Mouse (Mus musculus): Measurements from ENCODE around the gene Dab1.

The Dab1 gene

DNA sequence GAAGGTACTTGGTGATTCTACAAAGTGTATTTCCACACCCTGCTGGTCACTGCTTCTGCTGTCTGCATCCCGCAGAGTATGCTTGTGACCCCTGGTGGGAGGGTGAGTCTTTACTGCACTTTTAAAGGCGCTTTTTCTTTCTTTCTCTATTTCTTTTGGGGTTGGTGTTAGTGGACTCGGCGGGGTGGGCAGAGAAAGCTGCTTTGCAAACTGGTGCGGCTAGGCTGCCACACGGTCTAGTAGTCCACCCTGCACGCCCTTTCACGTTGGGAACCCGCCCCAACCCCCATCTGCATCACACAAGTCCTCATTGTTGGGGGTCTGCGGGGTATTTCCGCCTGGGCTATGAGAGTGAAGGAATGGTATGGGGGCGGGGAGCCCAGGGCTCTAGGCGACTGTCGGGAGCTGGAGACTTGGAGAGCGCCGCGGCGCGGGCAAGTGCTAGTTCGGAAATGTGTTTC lies 749.4 kb downstream of the Dab1 start:
- DNase-seq (ENCODE audit: low spot score in 2 of 2), result peak; percentile 69

- DNase-seq (ENCODE audit: low spot score in 2 of 2), result no peak
Observed at GRCm38 (mm10) chr4:104369091-104369490, 749.9 kb downstream of the Dab1 start.

DNA sequence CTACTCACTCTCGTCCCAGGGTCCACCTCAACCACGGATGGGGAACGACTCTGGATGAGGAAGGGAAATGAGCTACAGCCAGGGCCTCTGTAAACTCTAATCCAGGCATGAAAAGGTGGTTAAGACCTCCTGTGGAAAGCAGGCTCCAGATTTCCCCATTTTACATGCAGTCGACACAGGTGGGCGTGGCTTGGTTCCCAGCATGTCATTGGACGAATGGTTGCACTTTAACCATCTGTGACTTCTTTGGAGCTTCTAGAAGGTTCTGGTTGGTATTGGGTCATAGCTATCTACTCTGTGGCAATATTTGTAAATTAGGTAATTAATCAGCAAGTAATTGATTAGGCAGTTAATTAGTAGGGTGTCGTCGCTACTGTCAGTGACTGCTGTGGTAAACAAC lies 752.0 kb downstream of the Dab1 start:
- no peak for DNase-seq (ENCODE audit: low spot score in 2 of 2)

DNA sequence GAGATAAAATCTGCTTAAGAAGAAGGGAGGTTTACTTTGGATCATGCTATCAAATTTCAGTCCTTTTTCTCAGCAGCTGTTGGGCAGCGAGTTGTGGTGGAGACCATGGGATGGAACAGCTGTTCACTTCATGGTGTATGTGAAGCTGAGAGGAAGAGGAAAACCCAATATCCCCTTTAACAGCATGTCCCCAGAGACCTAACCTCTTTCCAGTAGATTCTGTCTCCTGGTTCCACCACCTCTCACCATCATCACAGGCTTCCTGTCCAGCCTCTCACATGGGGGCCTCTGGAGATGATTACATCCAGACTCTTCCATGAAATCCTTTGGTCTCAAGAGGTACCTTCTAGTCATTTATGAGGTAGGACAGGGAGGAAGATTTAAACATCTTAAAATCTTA lies 755.0 kb downstream of the Dab1 start:
- no peak for DNase-seq (ENCODE audit: low spot score in 2 of 2)

DNA sequence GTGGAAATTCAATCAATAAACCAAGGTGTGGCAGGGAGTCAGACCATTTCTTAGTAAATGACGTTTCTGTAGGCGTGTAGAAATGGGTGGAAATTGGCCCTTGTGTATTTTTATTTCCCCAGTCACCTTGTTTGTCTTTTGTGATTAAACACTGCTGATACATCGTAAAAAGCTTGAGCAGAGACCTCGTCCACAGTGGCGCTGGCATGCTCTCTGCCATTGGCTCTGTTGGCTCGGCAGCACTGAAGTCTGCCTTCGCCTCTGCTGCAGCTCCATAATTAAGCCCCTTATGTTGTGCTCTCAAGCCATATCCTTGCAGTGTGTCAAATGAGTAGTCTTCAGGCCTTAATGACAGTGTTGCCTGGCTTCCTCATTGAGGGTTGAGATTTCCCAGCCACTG lies 765.5 kb downstream of the Dab1 start:
- DNase-seq (ENCODE audit: low spot score in 2 of 2), result no peak

DNA sequence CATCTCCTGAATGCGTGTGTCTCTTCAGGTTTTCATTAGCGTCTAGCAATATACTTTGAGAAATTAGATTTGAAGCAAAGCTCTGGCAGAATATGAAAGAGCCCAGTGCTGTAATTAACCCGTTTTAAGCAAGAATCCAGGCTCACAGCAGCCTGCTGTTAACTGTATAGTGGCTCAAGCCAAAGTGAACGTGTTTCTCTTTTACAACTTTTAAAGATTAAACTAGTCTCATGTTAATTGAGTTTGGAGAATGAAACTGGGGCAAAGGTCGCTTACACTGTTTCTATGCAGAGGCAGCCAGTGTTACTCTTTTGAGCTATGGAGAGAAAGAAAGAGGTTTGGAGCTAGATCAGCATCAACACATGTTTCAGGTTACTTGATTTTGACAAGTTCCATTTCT lies 766.1 kb downstream of the Dab1 start:
- DNase-seq (ENCODE audit: low spot score in 2 of 2), result no peak

- DNase-seq (ENCODE audit: low spot score in 2 of 2), result no peak
Observed at GRCm38 (mm10) chr4:104395515-104395914, 776.4 kb downstream of the Dab1 start.

DNA sequence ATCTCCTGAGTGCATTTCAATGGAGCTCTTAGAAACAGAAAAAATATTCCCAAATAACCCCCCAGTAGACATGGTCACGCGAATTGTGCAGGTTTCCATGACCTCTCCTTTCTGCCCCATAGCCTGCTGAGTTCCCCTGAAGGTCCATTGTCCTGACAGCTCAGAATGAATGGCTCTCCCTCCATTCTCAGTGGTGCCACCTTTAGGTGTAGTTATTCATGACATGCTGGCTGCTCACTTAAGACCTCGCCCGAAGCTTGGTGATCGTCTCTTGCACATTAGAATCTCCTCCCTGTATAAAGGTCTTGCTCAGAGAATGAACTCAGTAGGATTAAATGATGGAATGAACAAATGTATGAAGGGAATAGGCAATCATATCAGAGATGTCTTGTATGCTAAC lies 776.9 kb downstream of the Dab1 start:
- DNase-seq (ENCODE audit: low spot score in 2 of 2), result no peak

DNA sequence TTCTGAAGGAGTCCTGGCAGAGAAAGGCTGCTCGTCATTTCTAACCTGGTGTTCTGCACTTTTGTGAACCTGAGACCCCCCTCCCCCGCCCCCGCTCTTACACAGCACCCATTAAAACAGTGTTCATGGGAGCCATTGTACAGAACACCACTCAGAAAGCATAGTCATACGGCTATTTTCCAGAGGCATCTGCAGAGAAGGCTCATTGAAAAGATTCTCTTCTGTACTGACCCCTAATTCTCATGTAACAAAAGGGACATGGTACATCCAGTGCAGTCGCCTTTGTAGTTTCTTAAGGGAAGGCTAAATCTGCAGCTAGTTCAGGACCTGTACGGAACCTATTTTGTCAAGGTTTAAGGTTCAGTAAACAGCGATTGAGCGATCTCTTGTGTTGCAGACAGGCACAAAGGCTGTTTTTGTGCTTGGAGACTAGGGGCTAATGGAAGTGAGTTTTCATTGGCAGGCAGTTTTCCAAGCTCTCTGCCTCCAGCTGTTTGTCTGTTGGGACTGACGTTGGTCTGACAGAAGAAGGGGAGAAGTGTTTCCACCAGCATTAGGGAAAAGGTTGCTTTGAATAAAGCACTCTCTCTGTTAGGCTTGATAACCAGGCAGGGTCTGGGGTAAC lies 780.1 kb downstream of the Dab1 start:
- DNase-seq (ENCODE audit: low spot score in 2 of 2), result peak in 1 of 2 experiments; percentile 31

GRCm38 (mm10) chr4:104404099-104404498 lies 784.9 kb downstream of the Dab1 start:
- no peak for DNase-seq (ENCODE audit: low spot score in 2 of 2)

DNA sequence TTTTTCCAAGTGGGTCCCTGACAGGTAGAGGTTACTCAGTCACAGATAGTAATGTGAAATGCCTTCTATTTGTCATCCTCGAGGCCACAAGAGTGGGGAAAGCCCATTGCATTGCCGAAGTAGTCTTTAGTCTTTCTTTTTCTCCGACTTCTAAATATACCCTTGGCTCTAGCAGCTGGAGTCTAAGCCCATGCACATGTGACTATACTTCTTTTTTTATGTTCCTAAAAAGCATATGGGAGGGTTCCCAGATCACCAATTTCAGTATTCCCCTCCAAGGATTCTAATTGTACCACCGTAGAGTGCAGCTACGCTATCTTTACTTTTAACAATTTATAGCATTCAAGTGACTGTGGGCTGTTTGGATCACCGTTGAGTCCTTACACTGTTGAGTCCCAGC lies 791.8 kb downstream of the Dab1 start:
- DNase-seq (ENCODE audit: low spot score in 2 of 2), result no peak

DNA sequence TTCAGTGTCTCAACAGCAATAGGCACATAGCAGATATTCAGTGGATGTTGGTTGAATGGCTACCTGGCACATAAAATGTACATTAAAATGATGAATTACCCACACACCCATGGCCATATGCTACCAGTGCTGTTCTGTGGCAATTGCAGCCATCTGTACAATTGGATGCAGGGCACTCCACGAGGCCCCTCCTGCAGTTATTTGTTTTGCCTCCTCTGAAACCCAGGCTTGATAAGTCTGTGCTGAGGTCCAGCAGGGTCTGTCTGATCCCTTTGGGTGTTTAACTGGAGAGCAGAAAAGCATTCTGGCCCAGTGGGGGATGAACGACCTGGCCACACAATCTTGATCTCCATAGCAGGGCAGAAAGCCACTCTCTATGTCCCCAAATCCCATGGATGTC lies 796.3 kb downstream of the Dab1 start:
- DNase-seq (ENCODE audit: low spot score in 2 of 2), result no peak

DNA sequence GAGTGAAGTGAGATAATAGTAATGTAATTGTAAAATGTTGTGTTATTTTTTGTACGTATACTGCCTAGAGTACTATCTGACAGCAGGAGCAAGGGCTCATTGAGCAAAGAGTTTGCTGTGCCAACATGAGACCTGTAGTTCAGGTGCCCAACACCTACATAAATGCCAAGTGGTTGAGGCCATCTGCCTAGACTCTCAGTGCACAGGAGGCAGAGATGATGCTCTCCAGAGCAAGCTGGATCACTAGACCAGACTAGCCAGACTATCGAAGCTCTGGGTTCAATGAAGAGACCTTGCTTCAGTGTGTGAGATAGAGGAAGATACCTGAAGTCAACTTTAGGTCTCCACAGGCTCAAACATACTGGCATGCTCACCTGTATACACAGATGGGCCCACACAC lies 799.2 kb downstream of the Dab1 start:
- DNase-seq (ENCODE audit: low spot score in 2 of 2), result no peak

DNA sequence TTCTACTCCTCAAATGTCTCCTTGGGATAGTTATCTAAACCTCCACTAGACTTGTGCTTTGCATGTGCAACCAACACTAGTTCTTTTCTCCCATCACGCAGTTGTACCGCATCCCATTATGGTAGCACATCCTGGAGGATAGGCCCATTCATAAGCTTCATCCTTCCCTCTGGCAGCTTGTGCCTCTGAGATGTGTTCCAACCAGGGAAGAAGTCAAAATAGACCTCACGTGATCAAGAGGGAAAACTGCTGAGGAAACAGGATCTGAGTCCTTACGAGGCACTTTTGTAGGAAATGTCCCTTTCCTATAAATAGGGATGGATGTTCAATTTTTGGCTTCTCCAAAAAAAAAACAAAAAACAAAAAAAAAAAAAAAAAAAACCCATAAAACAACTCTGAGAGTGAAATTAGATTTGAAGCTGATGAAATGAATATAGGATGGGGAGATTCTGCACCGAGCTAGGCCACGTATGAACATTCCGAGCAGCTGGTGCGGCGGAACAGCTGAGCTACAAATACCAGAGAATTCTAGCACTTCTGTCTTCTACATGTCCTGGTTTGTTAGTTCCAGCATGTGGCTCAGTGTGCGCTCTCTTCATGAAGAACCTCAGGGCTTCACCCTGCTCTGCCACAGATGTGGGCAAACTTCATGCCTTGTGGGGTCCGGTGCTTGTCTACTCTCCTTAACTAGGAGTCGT lies 802.0 kb downstream of the Dab1 start:
- DNase-seq (ENCODE audit: low spot score in 2 of 2), result peak in 1 of 2 experiments; percentile 45

DNA sequence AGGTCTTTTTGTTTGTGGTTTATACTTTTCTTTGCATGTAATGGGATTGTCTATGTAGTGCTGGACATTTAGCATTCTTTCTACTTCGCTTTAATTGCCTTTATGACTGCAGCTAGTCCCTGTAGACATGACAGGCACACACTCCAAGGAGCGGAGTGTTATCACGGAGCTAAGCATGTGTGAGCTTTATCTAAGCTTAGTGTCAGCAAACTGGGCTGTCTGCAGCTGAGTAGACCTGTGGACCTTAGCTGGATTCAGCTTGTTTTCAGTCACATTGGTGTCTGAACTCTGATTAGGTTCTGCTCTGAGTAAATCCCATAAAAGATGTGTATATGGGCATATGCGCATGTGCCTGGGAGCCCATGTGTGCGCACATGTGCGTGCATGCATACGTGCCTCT lies 810.0 kb downstream of the Dab1 start:
- no peak for DNase-seq (ENCODE audit: low spot score in 2 of 2)

DNA sequence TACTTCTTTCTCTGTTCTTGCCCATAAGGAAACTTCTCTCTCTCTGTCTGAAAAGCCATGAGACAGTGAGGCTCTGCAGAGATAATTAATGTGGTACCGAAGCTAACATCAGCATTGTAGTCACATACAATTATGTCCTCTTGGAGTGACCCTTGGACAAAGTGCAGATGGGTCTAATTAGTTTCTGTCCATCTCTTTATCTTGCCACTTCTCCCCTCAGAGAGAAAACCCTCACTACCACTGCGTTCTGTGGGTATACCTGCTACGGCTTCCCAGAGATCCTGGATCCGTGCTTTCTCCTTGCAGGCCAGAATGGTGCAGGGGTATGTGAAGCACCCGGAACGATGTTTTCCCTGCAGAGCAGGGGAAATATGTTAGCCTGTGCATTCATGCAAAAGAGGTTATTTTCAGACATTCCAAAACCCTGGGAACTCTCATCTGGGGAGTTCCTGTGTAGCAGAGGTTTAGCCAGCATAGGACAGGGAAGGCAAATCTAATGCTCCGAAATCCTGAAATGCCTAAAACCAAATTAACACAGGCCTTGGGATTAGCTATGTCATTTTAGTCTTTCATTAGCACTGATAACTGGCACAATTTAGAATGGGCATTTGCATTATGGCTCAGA lies 812.2 kb downstream of the Dab1 start:
- DNase-seq (ENCODE audit: low spot score in 2 of 2), result no peak

DNA sequence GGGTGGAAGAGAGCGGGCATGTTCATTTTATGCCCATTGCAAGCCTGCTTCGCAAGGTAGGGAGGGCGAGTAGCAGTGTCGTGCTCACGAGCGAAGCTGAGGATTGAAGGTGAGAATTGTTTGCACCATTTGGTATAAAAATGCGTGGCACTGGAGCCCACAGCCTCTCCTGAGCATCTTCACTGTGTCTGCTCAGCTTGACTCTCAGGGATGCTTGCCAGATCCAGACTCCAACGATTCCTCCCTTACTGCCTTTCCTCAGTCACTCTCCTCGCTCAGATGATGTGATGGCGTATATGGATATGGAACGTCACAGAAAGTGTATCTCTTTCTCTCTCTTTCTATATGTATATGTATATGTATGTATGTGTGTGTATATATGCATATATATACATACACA lies 813.0 kb downstream of the Dab1 start:
- no peak for DNase-seq (ENCODE audit: low spot score in 2 of 2)

- DNase-seq (ENCODE audit: low spot score in 2 of 2), result no peak
Observed at GRCm38 (mm10) chr4:104435736-104436135, 816.6 kb downstream of the Dab1 start.

DNA sequence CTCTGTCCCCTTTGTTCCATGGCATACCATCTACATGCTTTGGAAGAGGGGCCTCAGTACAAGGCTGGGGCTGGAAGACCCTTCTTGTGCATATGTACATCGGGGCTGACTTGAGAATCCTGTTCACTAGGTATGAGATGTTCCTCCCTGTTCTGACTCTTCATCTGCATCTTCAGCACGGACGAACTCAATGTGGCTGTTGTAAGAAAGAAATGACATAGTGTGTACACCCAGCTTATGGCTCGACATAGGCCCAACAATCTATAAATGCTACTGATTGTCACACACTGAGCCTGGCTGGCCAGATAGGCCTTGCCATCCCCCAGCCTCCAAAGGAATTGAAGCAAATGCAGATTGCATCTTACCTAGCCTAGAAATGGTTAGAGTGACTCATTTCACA lies 817.3 kb downstream of the Dab1 start:
- DNase-seq (ENCODE audit: low spot score in 2 of 2), result no peak

- DNase-seq (ENCODE audit: low spot score in 2 of 2), result no peak
Observed at GRCm38 (mm10) chr4:104438730-104439129, 819.6 kb downstream of the Dab1 start.

- no peak for DNase-seq (ENCODE audit: low spot score in 2 of 2)
Observed at GRCm38 (mm10) chr4:104439641-104440040, 820.5 kb downstream of the Dab1 start.

DNA sequence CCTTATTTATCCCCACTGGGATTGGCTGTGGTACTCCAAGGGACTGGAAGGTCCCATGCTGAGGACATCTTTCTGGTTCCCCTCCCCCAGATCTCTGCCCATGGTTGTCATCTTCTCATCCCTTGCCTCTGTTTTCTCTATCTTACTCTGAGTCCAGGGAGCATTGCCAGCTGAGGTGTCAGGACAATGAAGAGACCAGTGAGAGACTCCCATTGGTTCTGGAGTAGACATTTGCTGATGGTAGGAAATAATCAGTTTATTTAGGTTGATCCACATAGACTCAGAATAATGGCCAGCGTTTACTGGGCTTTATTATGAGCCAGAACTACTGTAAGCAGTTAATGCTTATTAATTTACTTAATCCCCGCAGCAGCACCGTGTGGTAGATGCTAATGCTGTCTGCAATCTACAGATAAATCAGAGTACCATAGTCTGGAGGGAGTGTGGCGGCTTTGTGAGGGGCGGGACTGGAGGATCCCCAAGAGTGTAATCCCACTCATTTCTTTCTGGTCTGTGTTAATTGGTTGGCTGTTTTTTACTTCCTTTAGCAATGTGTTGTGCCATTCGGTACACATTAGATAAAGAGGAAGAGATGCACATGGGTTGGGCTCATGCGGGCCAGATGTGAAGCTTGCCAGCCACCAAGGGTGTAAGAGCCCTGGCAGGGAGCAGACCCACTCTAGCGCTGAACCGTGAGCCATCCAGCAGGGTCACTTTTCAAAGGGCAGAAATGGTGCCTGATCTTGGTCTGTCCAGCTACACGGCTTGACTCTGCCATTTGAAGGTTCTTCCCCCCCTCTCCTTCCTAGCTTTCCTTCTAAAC lies 824.0 kb downstream of the Dab1 start:
- no peak for DNase-seq (ENCODE audit: low spot score in 2 of 2)
